Mouse (Mus musculus): Measurements from ENCODE around the gene Ext2. TPM values are rescaled to one million over a fixed set of nuclear protein-coding genes. Genes with fewer than 3 reads are reported as not detected.

Gene Ext2
- polyA plus RNA-seq, 1 experiment from 2014 or later = 69.1 TPM

DNA sequence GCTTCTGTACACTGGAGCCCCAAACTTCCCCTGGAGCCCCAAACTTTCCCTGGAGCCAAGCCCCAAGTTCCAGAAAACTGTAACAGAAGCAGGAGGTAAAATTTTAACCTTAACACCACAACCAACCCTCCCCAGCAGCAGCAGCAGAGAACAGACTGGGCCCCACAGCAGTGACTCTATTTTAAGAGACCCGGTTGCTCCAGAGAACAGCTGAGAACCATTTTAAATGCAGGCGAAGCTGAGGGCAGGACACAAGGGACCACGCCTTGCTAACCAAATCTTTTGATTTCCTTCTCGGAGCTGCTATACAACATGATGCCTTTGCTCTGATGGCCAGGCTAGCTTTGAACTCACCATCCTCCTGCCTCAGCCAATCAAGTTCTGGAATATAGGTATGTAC, 51.5 kb downstream of the Ext2 start:
- no peak overlapping the region for H3K4me3 ChIP-seq (replicated peaks)
- ATAC-seq = no peak
- peaks cover 11% of the 10 kb centered on the region for H3K36me3 ChIP-seq
- WGBS = 81% methylated on average over 4 of the region's 4 CpGs
- peaks cover 10% of the 10 kb centered on the region for H3K4me1 ChIP-seq (replicated peaks)
- H3K27me3 ChIP-seq = no peaks in the 10 kb centered on the region
- no peak overlapping the region for H3K27ac ChIP-seq
- H3K9me3 ChIP-seq = no peaks in the 10 kb centered on the region
- no peak overlapping the region for H3K9ac ChIP-seq (replicated peaks)
- no peak overlapping the region for H3K4me2 ChIP-seq (replicated peaks)

DNA sequence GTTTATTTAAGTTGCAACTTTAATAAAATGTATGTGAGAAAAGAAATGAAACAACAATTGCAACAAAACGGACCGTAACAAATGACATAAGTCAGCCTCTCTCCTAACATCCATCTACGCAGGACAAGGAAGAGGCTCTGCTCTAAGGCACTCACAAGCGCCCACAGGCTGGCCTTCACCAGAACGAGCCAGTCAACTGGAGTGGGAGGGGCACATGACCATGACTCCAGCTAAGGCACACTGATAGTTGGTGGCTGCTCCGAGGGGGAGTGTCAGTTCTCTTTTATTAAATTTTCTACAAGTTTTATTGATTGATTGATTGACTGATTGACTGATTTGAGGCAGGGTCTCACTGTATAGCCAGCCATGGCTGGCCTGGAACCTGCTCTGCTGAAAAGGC, 52.5 kb downstream of the Ext2 start:
- Histone ChIP-seq H3K4me1 (replicated peaks) (peaks cover 10% of the 10 kb centered on the region), H3K9ac (replicated peaks) (no peak overlapping the region), H3K4me2 (replicated peaks) (no peak overlapping the region), H3K4me3 (replicated peaks) (no peak overlapping the region), H3K27ac (no peak overlapping the region), H3K9me3 (no peaks in the 10 kb centered on the region), H3K27me3 (no peaks in the 10 kb centered on the region), H3K36me3 (peaks cover 11% of the 10 kb centered on the region)
- WGBS = 89% methylated on average over 6 of the region's 6 CpGs
- no peak for ATAC-seq

DNA sequence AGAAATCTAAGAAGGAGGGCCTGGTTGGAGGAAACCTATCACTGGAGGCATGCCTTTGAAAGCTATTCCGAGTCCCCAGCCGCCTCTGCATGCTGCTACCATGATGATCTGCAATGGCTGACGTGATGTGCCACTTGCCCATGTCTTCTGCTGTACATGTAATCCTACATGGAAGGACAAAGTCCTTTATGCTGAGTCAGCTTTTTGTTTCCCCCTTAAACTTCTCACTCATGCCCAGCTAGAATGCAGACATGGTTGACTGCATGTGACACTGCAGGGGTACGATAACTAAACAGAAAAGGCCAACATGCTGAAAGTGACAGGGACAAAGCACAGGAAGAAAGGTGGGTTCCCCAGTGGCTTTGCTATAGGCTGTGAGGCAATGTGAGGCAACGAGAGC, 56.6 kb downstream of the Ext2 start:
- H3K27ac ChIP-seq = no peak overlapping the region
- no peaks in the 10 kb centered on the region for H3K9me3 ChIP-seq
- H3K4me2 ChIP-seq (replicated peaks) = no peak overlapping the region
- H3K36me3 ChIP-seq = peaks cover 17% of the 10 kb centered on the region
- H3K4me1 ChIP-seq (replicated peaks) = no peaks in the 10 kb centered on the region
- WGBS = 81% methylated on average over 5 of the region's 5 CpGs
- no peak for ATAC-seq
- no peak overlapping the region for H3K4me3 ChIP-seq (replicated peaks)
- H3K27me3 ChIP-seq = no peaks in the 10 kb centered on the region
- no peak overlapping the region for H3K9ac ChIP-seq (replicated peaks)

DNA sequence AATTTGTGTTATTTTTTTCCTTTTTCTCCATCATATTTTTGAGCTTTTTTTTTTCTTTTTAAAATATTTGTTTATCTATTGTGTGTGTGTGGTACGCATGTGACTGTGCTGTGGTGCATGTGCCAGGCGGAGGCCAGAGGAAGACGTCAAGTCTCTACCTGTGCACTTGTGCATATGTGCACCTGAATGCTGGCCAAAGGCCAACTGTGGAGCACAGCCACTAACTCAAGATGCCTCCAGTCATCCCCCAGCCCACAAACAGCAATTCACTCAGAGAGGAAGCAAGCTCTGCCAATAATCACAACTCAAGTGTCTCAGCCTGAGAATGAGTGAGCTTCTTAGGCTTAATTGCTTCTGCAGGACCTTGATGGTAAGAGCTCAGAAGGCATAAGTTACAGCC, 58.2 kb downstream of the Ext2 start:
- Histone ChIP-seq H3K4me1 (replicated peaks) (no peaks in the 10 kb centered on the region), H3K36me3 (peaks cover 19% of the 10 kb centered on the region), H3K27ac (no peak overlapping the region), H3K9me3 (no peaks in the 10 kb centered on the region), H3K27me3 (no peaks in the 10 kb centered on the region), H3K9ac (replicated peaks) (no peak overlapping the region), H3K4me3 (replicated peaks) (no peak overlapping the region), H3K4me2 (replicated peaks) (no peak overlapping the region)
- ATAC-seq = no peak
- 93% methylated on average over 3 of the region's 3 CpGs for WGBS

DNA sequence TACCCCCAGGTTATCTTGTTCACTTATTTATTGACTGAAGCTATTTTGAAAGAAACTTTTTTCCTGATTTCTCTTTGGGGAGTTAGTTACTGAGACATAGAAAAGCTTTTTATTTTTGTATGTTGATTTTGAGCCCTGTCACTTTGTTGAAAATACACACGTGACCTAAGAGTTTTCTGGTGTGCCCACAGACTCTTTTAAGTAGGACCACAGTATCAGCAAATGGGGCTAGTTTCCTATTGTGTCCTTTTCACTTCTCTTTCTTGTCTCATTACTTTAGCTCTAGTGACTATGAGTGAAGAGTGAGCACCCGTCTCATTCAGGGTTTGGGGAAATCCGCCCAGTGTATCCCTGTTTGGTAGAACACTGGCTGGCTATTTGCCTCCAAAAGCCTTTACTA, 62.0 kb downstream of the Ext2 start:
- Histone ChIP-seq H3K9me3 (no peaks in the 10 kb centered on the region), H3K36me3 (peaks cover 13% of the 10 kb centered on the region), H3K27ac (no peak overlapping the region), H3K4me2 (replicated peaks) (no peak overlapping the region), H3K4me1 (replicated peaks) (no peaks in the 10 kb centered on the region), H3K27me3 (no peaks in the 10 kb centered on the region), H3K9ac (replicated peaks) (no peak overlapping the region), H3K4me3 (replicated peaks) (no peak overlapping the region)
- no peak for ATAC-seq
- WGBS = 69% methylated on average over 3 of the region's 3 CpGs

DNA sequence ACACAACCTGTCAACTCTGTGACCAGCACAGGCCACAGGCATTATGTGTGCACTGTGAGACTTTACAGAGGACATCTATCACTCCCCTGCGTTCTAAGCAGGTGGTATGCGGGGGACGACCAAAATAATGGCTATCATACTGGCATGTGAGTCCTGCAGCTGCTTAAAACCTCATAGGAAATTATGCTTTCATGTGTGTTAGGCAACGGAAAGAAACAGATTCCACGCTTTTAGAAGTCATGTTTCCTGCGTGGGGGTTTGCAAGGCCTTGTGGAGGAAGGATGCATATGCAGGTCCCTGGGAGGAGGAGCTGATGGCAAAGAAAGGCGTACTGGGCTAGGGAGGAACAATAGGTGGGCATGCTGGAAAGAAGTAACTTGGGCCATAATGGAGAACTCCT, 63.2 kb downstream of the Ext2 start:
- Histone ChIP-seq H3K9me3 (no peaks in the 10 kb centered on the region), H3K36me3 (peaks cover 13% of the 10 kb centered on the region), H3K4me2 (replicated peaks) (no peak overlapping the region), H3K4me1 (replicated peaks) (no peaks in the 10 kb centered on the region), H3K4me3 (replicated peaks) (no peak overlapping the region), H3K27ac (no peak overlapping the region), H3K9ac (replicated peaks) (no peak overlapping the region), H3K27me3 (no peaks in the 10 kb centered on the region)
- no peak for ATAC-seq
- 78% methylated on average over 7 of the region's 7 CpGs for WGBS

DNA sequence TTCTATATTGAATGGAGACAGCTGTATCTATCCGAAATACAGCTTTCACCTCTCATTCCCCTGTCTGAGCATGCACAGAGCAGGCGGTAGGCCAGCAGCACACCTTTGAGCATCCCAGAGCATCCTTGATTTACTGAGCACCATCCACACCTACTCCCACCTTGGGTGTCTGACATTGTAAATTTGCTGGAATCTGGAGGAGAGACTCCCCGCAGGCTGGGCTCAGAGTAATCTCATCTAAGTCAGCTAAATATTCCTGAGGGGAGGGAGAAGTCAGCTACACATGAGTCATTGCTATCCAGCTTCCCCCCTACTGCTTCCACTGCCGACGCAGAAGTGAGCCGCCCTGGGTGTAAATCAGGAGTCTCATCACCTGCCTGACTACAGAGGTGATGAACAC, 64.1 kb downstream of the Ext2 start:
- no peak overlapping the region for H3K4me2 ChIP-seq (replicated peaks)
- no peaks in the 10 kb centered on the region for H3K27me3 ChIP-seq
- H3K9ac ChIP-seq (replicated peaks) = no peak overlapping the region
- 75% methylated on average over 6 of the region's 6 CpGs for WGBS
- peaks cover 13% of the 10 kb centered on the region for H3K36me3 ChIP-seq
- ATAC-seq = no peak
- no peaks in the 10 kb centered on the region for H3K9me3 ChIP-seq
- no peak overlapping the region for H3K4me3 ChIP-seq (replicated peaks)
- no peaks in the 10 kb centered on the region for H3K4me1 ChIP-seq (replicated peaks)
- no peak overlapping the region for H3K27ac ChIP-seq

DNA sequence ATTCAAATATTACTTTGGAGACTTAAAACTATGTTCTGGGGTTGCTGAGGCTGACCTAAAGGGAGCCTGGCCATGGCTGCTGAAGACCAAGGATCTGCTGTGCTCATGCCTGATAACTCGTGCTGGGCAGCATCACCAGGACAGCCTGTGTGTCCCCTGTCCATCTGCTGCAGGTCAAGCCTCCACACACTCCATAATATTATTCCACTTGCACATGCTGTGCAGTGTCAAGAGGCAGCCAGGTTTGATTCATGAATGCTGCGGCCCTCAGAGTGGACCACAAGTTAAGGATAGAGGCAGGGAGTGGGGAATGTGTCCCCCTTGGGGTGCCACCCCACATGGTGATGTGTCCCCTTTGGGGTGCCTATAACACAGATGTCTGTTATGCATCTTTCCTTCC, 68.0 kb downstream of the Ext2 start:
- Histone ChIP-seq H3K4me3 (replicated peaks) (no peak overlapping the region), H3K4me1 (replicated peaks) (no peaks in the 10 kb centered on the region), H3K9me3 (no peaks in the 10 kb centered on the region), H3K27ac (no peak overlapping the region), H3K36me3 (0 out of 2 replicates have a peak, but pooled peaks cover 3% of the 10 kb centered on the region), H3K4me2 (replicated peaks) (no peak overlapping the region), H3K9ac (replicated peaks) (no peak overlapping the region), H3K27me3 (no peaks in the 10 kb centered on the region)
- no peak for ATAC-seq
- 89% methylated on average over 2 of the region's 2 CpGs for WGBS

DNA sequence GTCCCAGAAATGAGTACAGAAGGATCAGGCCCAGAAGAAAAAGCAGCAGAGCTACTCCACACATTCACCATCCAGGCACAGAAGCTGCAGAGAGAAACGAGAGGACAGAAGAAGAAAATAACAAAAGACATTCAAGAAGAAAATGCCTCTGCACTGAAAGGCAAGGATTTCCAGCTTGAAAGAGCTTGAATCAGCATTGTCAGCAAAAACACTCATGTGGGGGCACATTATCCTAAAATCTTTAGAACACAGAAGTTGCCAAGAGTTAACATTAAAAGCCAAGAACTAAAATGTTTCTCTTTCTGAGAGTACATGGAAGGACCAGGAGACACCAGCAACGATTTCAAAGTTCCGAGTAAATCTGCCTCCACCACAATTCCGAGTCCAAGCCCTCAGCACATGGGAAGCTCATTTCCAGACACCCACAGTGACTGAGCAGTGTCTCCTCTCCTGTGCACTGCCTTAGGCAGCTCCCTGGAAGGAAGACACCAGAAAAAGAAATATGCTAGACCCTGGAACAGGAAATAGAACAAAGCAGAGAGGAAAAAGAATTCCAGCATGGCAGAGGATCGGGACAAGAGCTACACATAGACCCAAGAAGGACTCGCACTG, 69.1 kb downstream of the Ext2 start:
- WGBS = 57% methylated on average over 6 of the region's 6 CpGs

DNA sequence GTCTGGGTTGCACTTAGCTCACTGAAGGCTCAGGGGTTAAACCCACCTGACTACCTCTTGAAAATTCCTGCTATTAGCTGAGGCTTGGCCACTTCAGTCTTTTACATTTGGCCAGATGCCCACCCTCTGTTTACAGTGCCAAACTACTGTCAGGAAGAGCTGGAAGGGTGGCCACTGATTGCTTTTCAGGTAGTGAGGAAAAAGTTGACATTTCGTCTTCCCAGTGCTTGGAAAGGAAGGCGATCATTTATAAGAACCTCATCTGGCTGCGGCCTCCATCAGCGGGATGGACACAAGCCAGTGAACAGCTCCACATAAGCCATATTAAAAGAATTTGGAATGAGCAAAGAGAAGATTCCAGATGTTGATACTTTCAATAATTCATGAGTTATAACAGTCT, 72.7 kb downstream of the Ext2 start:
- no peaks in the 10 kb centered on the region for H3K36me3 ChIP-seq
- no peak for ATAC-seq
- H3K27me3 ChIP-seq = no peaks in the 10 kb centered on the region
- peaks cover 15% of the 10 kb centered on the region for H3K4me1 ChIP-seq (replicated peaks)
- H3K27ac ChIP-seq = no peak overlapping the region
- WGBS = 89% methylated on average over 4 of the region's 4 CpGs
- no peak overlapping the region for H3K4me2 ChIP-seq (replicated peaks)
- no peak overlapping the region for H3K4me3 ChIP-seq (replicated peaks)
- H3K9ac ChIP-seq (replicated peaks) = no peak overlapping the region
- H3K9me3 ChIP-seq = no peaks in the 10 kb centered on the region

More for the DNA sequence above, 69.1 kb downstream of the Ext2 start:
- Histone ChIP-seq H3K36me3 (no peaks in the 10 kb centered on the region), H3K9ac (replicated peaks) (no peak overlapping the region), H3K4me3 (replicated peaks) (no peak overlapping the region), H3K9me3 (no peaks in the 10 kb centered on the region), H3K4me1 (replicated peaks) (no peaks in the 10 kb centered on the region), H3K27me3 (no peaks in the 10 kb centered on the region), H3K4me2 (replicated peaks) (no peak overlapping the region), H3K27ac (no peak overlapping the region)
- ATAC-seq = no peak

DNA sequence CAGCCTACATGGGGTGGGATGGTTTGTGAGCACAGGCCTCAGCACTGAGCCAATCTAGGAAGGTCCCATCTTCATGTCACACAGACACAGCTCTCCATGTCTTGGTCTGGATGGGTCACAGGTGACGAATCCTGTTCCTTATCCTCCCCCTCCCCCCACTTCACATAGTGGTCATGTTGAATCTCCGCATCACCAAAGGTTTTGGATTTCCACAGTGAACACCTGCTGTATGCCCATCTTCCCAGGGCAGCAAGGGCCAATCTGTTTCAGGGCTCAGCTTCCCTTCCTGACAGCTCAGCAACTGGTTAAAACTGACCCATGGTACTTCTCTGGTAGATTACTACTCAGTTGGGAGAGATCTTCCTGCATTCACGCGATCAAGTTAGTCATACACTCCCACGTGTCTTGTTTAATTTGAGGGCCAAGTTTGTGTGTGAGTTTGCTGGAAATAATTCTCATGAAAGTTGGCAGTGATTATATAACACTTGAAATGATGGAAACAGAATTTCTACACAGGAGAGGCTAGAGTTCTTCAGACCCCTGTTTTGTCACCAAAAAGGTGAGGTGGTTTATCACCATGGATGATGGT, 74.7 kb downstream of the Ext2 start:
- WGBS = 93% methylated on average over 5 of the region's 5 CpGs
- no peak overlapping the region for H3K4me3 ChIP-seq (replicated peaks)
- peaks cover 23% of the 10 kb centered on the region for H3K4me1 ChIP-seq (replicated peaks)
- no peak overlapping the region for H3K4me2 ChIP-seq (replicated peaks)
- ATAC-seq = no peak
- H3K27me3 ChIP-seq = no peaks in the 10 kb centered on the region
- no peak overlapping the region; the same call in 1 of the 2 replicates for H3K27ac ChIP-seq
- no peaks in the 10 kb centered on the region for H3K36me3 ChIP-seq
- H3K9me3 ChIP-seq = no peaks in the 10 kb centered on the region
- H3K9ac ChIP-seq (replicated peaks) = no peak overlapping the region

DNA sequence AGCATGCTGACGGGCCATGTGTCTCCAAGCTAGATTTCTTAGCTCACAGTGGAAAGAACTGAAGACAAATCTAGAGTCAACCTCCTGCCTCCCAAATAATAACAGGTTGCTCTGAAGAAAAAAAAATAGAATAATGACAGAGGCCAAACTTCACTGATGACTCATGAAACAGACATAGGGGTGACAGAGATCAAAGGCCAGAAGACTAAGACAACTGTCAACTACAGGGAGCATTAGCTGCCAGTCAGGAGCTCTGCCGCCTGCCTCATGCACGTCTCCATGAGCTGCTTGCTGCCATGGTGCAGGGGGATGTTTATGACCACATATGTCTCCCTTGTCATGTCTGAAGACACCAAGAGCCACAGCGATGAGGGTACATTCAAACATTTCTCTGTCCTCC, 75.7 kb downstream of the Ext2 start:
- H3K4me2 ChIP-seq (replicated peaks) = no peak overlapping the region
- peaks cover 23% of the 10 kb centered on the region for H3K4me1 ChIP-seq (replicated peaks)
- H3K36me3 ChIP-seq = no peaks in the 10 kb centered on the region
- no peaks in the 10 kb centered on the region for H3K9me3 ChIP-seq
- H3K4me3 ChIP-seq (replicated peaks) = no peak overlapping the region
- ATAC-seq = no peak
- H3K27me3 ChIP-seq = no peaks in the 10 kb centered on the region
- H3K9ac ChIP-seq (replicated peaks) = no peak overlapping the region
- WGBS = 90% methylated on average over 4 of the region's 4 CpGs
- no peak overlapping the region for H3K27ac ChIP-seq

DNA sequence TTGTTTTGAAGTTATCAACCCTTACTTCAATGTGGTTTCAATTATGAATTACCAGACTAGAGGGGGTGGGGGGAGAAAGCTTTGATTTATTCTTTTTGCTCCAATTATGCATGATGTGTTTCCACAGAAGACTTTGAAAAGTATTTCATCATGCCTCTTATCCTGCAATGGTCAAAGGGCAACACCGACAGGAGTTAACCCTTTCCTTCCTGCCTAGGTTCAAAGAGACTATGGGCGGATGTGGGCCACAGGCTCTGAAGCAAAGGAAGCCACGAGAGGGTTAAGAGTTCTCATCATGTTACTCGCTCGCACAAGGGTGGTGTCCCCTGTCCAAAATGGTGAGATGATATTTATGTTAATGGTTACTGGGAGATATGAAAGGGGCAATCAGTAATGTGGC, 76.2 kb downstream of the Ext2 start:
- WGBS = 82% methylated on average over 5 of the region's 5 CpGs
- Histone ChIP-seq H3K27me3 (no peaks in the 10 kb centered on the region), H3K36me3 (no peaks in the 10 kb centered on the region), H3K4me3 (replicated peaks) (no peak overlapping the region), H3K4me1 (replicated peaks) (peaks cover 25% of the 10 kb centered on the region), H3K9me3 (no peaks in the 10 kb centered on the region), H3K9ac (replicated peaks) (no peak overlapping the region), H3K4me2 (replicated peaks) (no peak overlapping the region), H3K27ac (no peak overlapping the region)
- no peak for ATAC-seq
